Comparison of ENCODE assay signal across 30 mouse cellular contexts in the genomic region with DNA sequence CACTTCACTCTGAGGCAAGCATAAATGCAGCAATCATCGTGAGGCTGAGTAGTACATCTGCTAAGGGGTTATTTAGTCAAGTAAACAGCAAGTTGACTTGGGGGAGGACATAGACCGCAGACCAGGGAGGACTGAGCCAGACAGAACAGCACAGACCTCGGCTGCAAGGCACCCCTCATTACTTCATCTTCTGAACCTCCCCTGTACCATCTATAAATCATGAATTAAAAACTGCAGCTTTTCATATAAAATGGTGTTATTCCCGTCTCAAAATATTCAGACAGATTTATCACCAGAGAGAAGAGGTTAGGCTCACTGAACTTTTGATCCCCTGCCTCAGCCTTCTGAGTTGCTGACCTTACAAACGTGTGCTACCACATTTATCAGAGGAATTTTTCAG.
DNase-seq lines count a peak whose midpoint lies in the region; ATAC-seq and TF ChIP-seq lines count a peak whose summit lies in the region.
"Had no signal": no experiment of that assay in that cellular context is flagged by ENCODE, and none has a peak within 500 bp of the region (broad histone marks: within the 10 kb centered on the region; RNA-seq: fewer than 3 reads in every experiment).

No protein-coding gene starts in this region.

- 21% methylated on average over 5 of the region's 5 CpGs for WGBS in kidney, embryonic 14.5 days
- WGBS in kidney, embryonic 16.5 days = 24% methylated on average over 5 of the region's 5 CpGs
- WGBS in midbrain, embryonic 11.5 days = 79% methylated on average over 5 of the region's 5 CpGs
- 56% methylated on average over 5 of the region's 5 CpGs for WGBS in midbrain, postnatal 0 days

- H3K27ac ChIP-seq in kidney, embryonic 14.5 days (ENCODE audit: low read depth, low read length) = no peak overlapping the region
- H3K27ac ChIP-seq in kidney, embryonic 16.5 days (ENCODE audit: low read length) = no peak overlapping the region
- no peak overlapping the region for H3K27ac ChIP-seq in midbrain, embryonic 11.5 days (ENCODE audit: low read depth, low read length)
- no peak overlapping the region for H3K27ac ChIP-seq in midbrain, postnatal 0 days (ENCODE audit: low read depth, low read length)
- H3K27ac ChIP-seq: embryonic facial prominence, embryonic 13.5 days; embryonic facial prominence, embryonic 15.5 days; forebrain, embryonic 10.5 days; forebrain, embryonic 12.5 days had no signal

- H3K9ac ChIP-seq in kidney, embryonic 14.5 days (ENCODE audit: low read depth, low read length) = no peak overlapping the region
- no peak overlapping the region for H3K9ac ChIP-seq in kidney, embryonic 16.5 days (replicated peaks; ENCODE audit: low read length)
- H3K9ac ChIP-seq in midbrain, embryonic 11.5 days (ENCODE audit: low read length) = no peak overlapping the region
- H3K9ac ChIP-seq in midbrain, postnatal 0 days (replicated peaks; ENCODE audit: low read length, poor library complexity, severe bottlenecking) = no peak overlapping the region
- H3K9ac ChIP-seq: embryonic facial prominence, embryonic 13.5 days; embryonic facial prominence, embryonic 15.5 days; forebrain, embryonic 12.5 days had no signal

- 0 out of 2 replicates have a peak, but pooled peaks cover 3% of the 10 kb centered on the region for H3K9me3 ChIP-seq in kidney, embryonic 14.5 days (ENCODE audit: control insufficient read depth, low read length)
- peaks cover 8% of the 10 kb centered on the region for H3K9me3 ChIP-seq in kidney, embryonic 16.5 days (ENCODE audit: low read length)
- no peaks in the 10 kb centered on the region for H3K9me3 ChIP-seq in midbrain, embryonic 11.5 days (ENCODE audit: control insufficient read depth, low read length)
- H3K9me3 ChIP-seq in midbrain, postnatal 0 days (ENCODE audit: low read length) = no peaks in the 10 kb centered on the region
- H3K9me3 ChIP-seq: embryonic facial prominence, embryonic 13.5 days; embryonic facial prominence, embryonic 15.5 days; forebrain, embryonic 10.5 days; forebrain, embryonic 12.5 days had no signal

- peak; percentile 74 for ATAC-seq in kidney, embryonic 14.5 days (ENCODE audit: low FRiP score, low TSS enrichment)
- ATAC-seq in kidney, embryonic 16.5 days (ENCODE audit: low FRiP score, low TSS enrichment) = peak; percentile 77
- no peak for ATAC-seq in midbrain, embryonic 11.5 days (ENCODE audit: low FRiP score)
- no peak for ATAC-seq in midbrain, postnatal 0 days (ENCODE audit: low FRiP score)
- ATAC-seq: activated CD4-positive, CD25-positive, alpha-beta regulatory T cell, adult 4 months; CD4-positive, CD25-positive, alpha-beta regulatory T cell, adult 4 months; forebrain, embryonic 14.5 days; Patski had no signal

- H3K4me2 ChIP-seq in kidney, embryonic 14.5 days (replicated peaks; ENCODE audit: low read depth, low read length) = no peak overlapping the region
- no peak overlapping the region for H3K4me2 ChIP-seq in kidney, embryonic 16.5 days (replicated peaks; ENCODE audit: low read depth, low read length)
- H3K4me2 ChIP-seq in midbrain, embryonic 11.5 days = no peak overlapping the region
- H3K4me2 ChIP-seq in midbrain, postnatal 0 days (ENCODE audit: low read depth, low read length, poor library complexity, severe bottlenecking) = no peak overlapping the region
- H3K4me2 ChIP-seq: embryonic facial prominence, embryonic 13.5 days; embryonic facial prominence, embryonic 15.5 days; forebrain, embryonic 12.5 days had no signal

- no peaks in the 10 kb centered on the region for H3K36me3 ChIP-seq in kidney, embryonic 14.5 days (ENCODE audit: control insufficient read depth, insufficient read depth, low read length)
- 0 out of 2 replicates have a peak, but pooled peaks cover 2% of the 10 kb centered on the region for H3K36me3 ChIP-seq in kidney, embryonic 16.5 days (ENCODE audit: insufficient read depth, low read length)
- H3K36me3 ChIP-seq in midbrain, embryonic 11.5 days (ENCODE audit: control insufficient read depth, insufficient read depth, low read length) = no peaks in the 10 kb centered on the region
- H3K36me3 ChIP-seq in midbrain, postnatal 0 days (ENCODE audit: insufficient read depth, low read length) = no peaks in the 10 kb centered on the region
- H3K36me3 ChIP-seq: forebrain, embryonic 10.5 days; forebrain, embryonic 12.5 days; G1E had no signal

- peaks cover 19% of the 10 kb centered on the region; the same call in 1 of the 2 replicates for H3K4me1 ChIP-seq in kidney, embryonic 14.5 days (ENCODE audit: control insufficient read depth, insufficient read depth, low read length)
- H3K4me1 ChIP-seq in kidney, embryonic 16.5 days (ENCODE audit: insufficient read depth, low read length) = peaks cover 16% of the 10 kb centered on the region
- H3K4me1 ChIP-seq in midbrain, embryonic 11.5 days (ENCODE audit: control insufficient read depth, insufficient read depth, low read length) = no peaks in the 10 kb centered on the region
- H3K4me1 ChIP-seq in midbrain, postnatal 0 days (ENCODE audit: insufficient read depth, low read length) = no peaks in the 10 kb centered on the region

- no peaks in the 10 kb centered on the region for H3K27me3 ChIP-seq in kidney, embryonic 14.5 days (ENCODE audit: control insufficient read depth, insufficient read depth, low read length)
- H3K27me3 ChIP-seq in kidney, embryonic 16.5 days (ENCODE audit: insufficient read depth, low read length) = no peaks in the 10 kb centered on the region
- no peaks in the 10 kb centered on the region for H3K27me3 ChIP-seq in midbrain, embryonic 11.5 days (ENCODE audit: control insufficient read depth, insufficient read depth, low read length)
- no peaks in the 10 kb centered on the region for H3K27me3 ChIP-seq in midbrain, postnatal 0 days (ENCODE audit: insufficient read depth, low read length)
- H3K27me3 ChIP-seq: CH12.LX; embryonic facial prominence, embryonic 13.5 days; embryonic facial prominence, embryonic 15.5 days; forebrain, embryonic 12.5 days; Patski had no signal

- no peak overlapping the region for H3K4me3 ChIP-seq in kidney, embryonic 14.5 days (ENCODE audit: low read length)
- no peak overlapping the region for H3K4me3 ChIP-seq in kidney, embryonic 16.5 days (ENCODE audit: low read length)
- no peak overlapping the region for H3K4me3 ChIP-seq in midbrain, embryonic 11.5 days (ENCODE audit: low read depth, low read length)
- no peak overlapping the region for H3K4me3 ChIP-seq in midbrain, postnatal 0 days (ENCODE audit: low read depth, low read length)
- H3K4me3 ChIP-seq: embryonic facial prominence, embryonic 13.5 days; embryonic facial prominence, embryonic 15.5 days; erythroblast, embryonic 14.5 days; forebrain, embryonic 10.5 days; forebrain, embryonic 12.5 days had no signal

- TF ChIP-seq CTCF in midbrain, postnatal 0 days (IDR thresholded peaks at IDR 0.05) = no peak

- DNase-seq in kidney, adult 9 months = no peak
- no peak for DNase-seq in kidney, postnatal 14 days
- DNase-seq in midbrain, embryonic 11.5 days (ENCODE audit: low spot score, missing footprints) = peak; percentile 82
- no peak for DNase-seq in midbrain, postnatal 0 days (ENCODE audit: low spot score)
- DNase-seq in retina, postnatal 1 day = peak; percentile 12
- DNase-seq in retina, embryonic 14.5 days (ENCODE audit: low spot score) = no peak
- DNase-seq: adrenal gland, adult 2 months; adrenal gland, postnatal 10 days; adrenal gland, postnatal 25 days; B cell, adult 2 months; cerebellum, adult 11 months; cerebellum, adult 18-20 months; cerebellum, adult 8-10 months; cerebellum, adult 9-11 months; cerebellum, postnatal 14 days; cerebellum, postnatal 36 days; embryo, embryonic 11 days had no signal

Comparison
In these comparisons a context has a peak if more than half of its experiments do, and no peak if none do; other contexts are left out.
1. DNase-seq: peak in midbrain, embryonic 11.5 days (single experiment) and retina, postnatal 1 day (single experiment); none in kidney, adult 9 months (single experiment), kidney, postnatal 14 days (single experiment), midbrain, postnatal 0 days (single experiment) and retina, embryonic 14.5 days (single experiment).
2. ATAC-seq: peak in kidney, embryonic 14.5 days (single experiment) and kidney, embryonic 16.5 days (single experiment); none in midbrain, embryonic 11.5 days (single experiment) and midbrain, postnatal 0 days (single experiment).